Mouse (Mus musculus) midbrain, postnatal 0 days (tissue): ENCODE measurements around the gene Eif4g3. TPM values are rescaled to one million over a fixed set of nuclear protein-coding genes. Genes with fewer than 3 reads are reported as not detected.
"Not testable (repeated sequence)": the region's sequence is repeated elsewhere in the genome, so short reads cannot be mapped to it uniquely, and the experiment has no call there.

ENCODE experiments used
- ATAC-seq: fragments of 200-750 bp; cut with Nextera tagmentation; 2 replicates; pipeline ENCODE4 v1.8.0; 2017; ENCODE audit warnings: moderate number of reproducible peaks, mild to moderate bottlenecking, moderate TSS enrichment, moderate library complexity; ENCODE audit not compliant: low FRiP score
- DNase-seq: peaks from one replicate; pipeline ENCODE4 v3.0.0-alpha.2; 2015; ENCODE audit warnings: low spot score
- H3K27ac ChIP-seq: fragments of 300-500 bp; sonication (generic); 2 replicates; pipeline ENCODE4 v1.5.1; 2014; ENCODE audit warnings: low read depth, mild to moderate bottlenecking, low read length, mixed read lengths
- H3K27me3 ChIP-seq: fragments of 300-500 bp; sonication (generic); 2 replicates; pipeline ENCODE4 v1.6.1; 2014; ENCODE audit warnings: low read length, control low read depth, mixed read lengths; ENCODE audit not compliant: insufficient read depth
- H3K36me3 ChIP-seq: fragments of 300-500 bp; sonication (generic); 2 replicates; pipeline ENCODE4 v1.6.1; 2014; ENCODE audit warnings: low read length, control low read depth, mixed read lengths; ENCODE audit not compliant: insufficient read depth
- H3K4me1 ChIP-seq: fragments of 300-500 bp; sonication (generic); 2 replicates; pipeline ENCODE4 v1.6.1; 2014; ENCODE audit warnings: mild to moderate bottlenecking, control low read depth, antibody characterized with exemption, low read length, mixed read lengths; ENCODE audit not compliant: insufficient read depth
- H3K4me2 ChIP-seq: fragments of 300-500 bp; sonication (generic); 2 replicates; pipeline ENCODE4 v1.6.1; 2014; ENCODE audit warnings: low read depth, mild to moderate bottlenecking, low read length, mixed read lengths; ENCODE audit not compliant: poor library complexity, severe bottlenecking
- H3K4me3 ChIP-seq: fragments of 300-500 bp; sonication (generic); 2 replicates; pipeline ENCODE4 v1.5.1; 2014; ENCODE audit warnings: low read depth, mild to moderate bottlenecking, low read length, moderate library complexity
- H3K9ac ChIP-seq: fragments of 300-500 bp; sonication (generic); replicated peaks from 2 replicates; pipeline ENCODE4 v1.6.1; 2014; ENCODE audit warnings: mild to moderate bottlenecking, low read length, moderate library complexity, mixed read lengths; ENCODE audit not compliant: poor library complexity, severe bottlenecking
- H3K9me3 ChIP-seq: fragments of 300-500 bp; sonication (generic); 2 replicates; pipeline ENCODE4 v1.6.1; 2016; ENCODE audit warnings: low read length, control low read depth
- CTCF ChIP-seq: IDR thresholded peaks from 2 replicates; pipeline ENCODE4 v1.5.1; 2016; ENCODE audit warnings: antibody characterized with exemption, mild to moderate bottlenecking
- WGBS: fragments of 180-500 bp; shearing (Covaris S2); extraction: QIAGEN DNeasy Blood & Tissue Kit; methylation state at CpG from one replicate; pipeline ENCODE4 v1.1.7; 2014; 5-methylcytosine and 5-hydroxymethylcytosine counted together
- polyA plus RNA-seq: library from polyadenylated mRNA; unstranded; fragments of >200 nt; fragmentation: Nextera tagmentation; extraction: Ambion mirVana; gene quantifications from 2 replicates; pipeline ENCODE4 v1.2.1, GENCODE M21; 2015
- total RNA-seq: library from RNA; depleted of rRNA; stranded (reverse); fragments of >200 nt; gene quantifications from 2 replicates; pipeline ENCODE4 v1.2.3, GENCODE M21; 2014

Eif4g3 gene
- total and polyA plus RNA-seq, 2 experiments from 2014 or later, result 42.4 to 92.2 TPM

GRCm38 (mm10) chr4:137963881-137964584 lies 28.8 kb upstream of the Eif4g3 start:
- Histone ChIP-seq H3K9me3 (peaks cover 4% of the 10 kb centered on the region; the same call in 1 of the 2 replicates), H3K4me1 (no peaks in the 10 kb centered on the region), H3K4me2 (no peak overlapping the region), H3K4me3 (no peak overlapping the region), H3K27ac (no peak overlapping the region), H3K27me3 (no peaks in the 10 kb centered on the region), H3K36me3 (peaks cover 46% of the 10 kb centered on the region), H3K9ac (no peak overlapping the region)
- TF ChIP-seq CTCF, result peak; percentile 82
- WGBS, result 59% methylated on average over 9 of the region's 9 CpGs
- DNase-seq (peak; percentile 87), ATAC-seq (peak; percentile 66; the same call in 1 of the 2 replicates)

DNA sequence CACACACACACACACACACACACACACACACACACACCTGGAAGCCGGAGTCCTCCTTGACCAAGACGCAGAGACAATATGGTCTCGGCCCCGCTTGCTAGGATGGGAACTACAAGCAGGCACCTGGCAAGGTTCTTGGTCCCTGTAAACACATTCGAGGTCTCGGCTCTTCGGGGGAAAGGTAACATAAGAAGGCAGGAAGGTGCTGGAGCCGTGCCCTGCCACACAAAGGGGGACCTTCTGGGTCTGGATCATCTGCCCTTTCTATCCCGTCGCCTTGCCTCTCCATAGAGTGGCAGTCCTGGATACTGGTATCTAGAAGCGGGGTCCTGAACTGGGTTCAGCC lies 28.3 kb upstream of the Eif4g3 start:
- TF ChIP-seq CTCF, result no peak
- Histone ChIP-seq H3K27me3 (no peaks in the 10 kb centered on the region), H3K27ac (no peak overlapping the region), H3K9ac (no peak overlapping the region), H3K36me3 (peaks cover 40% of the 10 kb centered on the region), H3K9me3 (peaks cover 2% of the 10 kb centered on the region; the same call in 1 of the 2 replicates), H3K4me1 (no peaks in the 10 kb centered on the region), H3K4me2 (no peak overlapping the region), H3K4me3 (no peak overlapping the region)
- no peak for DNase-seq
- ATAC-seq, result no peak
- WGBS, result 93% methylated on average over 11 of the region's 11 CpGs

DNA sequence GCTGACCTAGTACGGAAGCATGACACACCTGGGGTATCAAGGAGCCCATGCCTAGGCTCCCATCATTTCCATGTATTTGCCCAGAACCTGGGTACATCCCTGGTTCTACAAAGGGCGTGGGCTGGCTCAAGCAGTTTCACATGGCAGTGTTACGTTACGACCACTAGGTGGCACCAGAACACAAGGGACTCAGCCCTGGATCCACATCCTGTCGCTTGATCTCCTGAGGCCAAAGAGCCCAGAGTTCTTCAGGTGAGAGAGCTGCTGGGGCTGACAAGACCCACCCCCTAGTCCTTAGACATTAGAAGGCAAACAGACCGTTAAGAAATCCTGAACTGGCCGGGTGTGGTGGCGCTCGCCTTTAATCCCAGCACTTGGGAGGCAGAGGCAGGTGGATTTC lies 24.6 kb upstream of the Eif4g3 start:
- Histone ChIP-seq H3K4me2 (no peak overlapping the region), H3K4me1 (no peaks in the 10 kb centered on the region), H3K9ac (no peak overlapping the region), H3K27me3 (no peaks in the 10 kb centered on the region), H3K27ac (no peak overlapping the region), H3K4me3 (no peak overlapping the region), H3K9me3 (no peaks in the 10 kb centered on the region), H3K36me3 (peaks cover 12% of the 10 kb centered on the region)
- peak; percentile 88 for DNase-seq
- WGBS, result 6% methylated on average over 9 of the region's 9 CpGs
- TF ChIP-seq CTCF, result peak; percentile 99
- 0 out of 2 replicates have a peak, but pooled peaks have one; percentile 25 for ATAC-seq

- not testable (repeated sequence) for H3K27me3 ChIP-seq, DNase-seq, H3K36me3 ChIP-seq, H3K9me3 ChIP-seq, H3K4me1 ChIP-seq, H3K9ac ChIP-seq, H3K27ac ChIP-seq, H3K4me2 ChIP-seq, H3K4me3 ChIP-seq
- no CpG with 5 or more reads among the region's 11 CpGs for whole genome bisulfite sequencing
- ATAC-seq, result peak; percentile 59
Measured at GRCm38 (mm10) chr4:137970623-137971199, 22.1 kb upstream of the Eif4g3 start.

GRCm38 (mm10) chr4:137974856-137975432 lies 17.9 kb upstream of the Eif4g3 start:
- H3K27me3 ChIP-seq, DNase-seq, H3K4me3 ChIP-seq, H3K9ac ChIP-seq, H3K36me3 ChIP-seq, H3K9me3 ChIP-seq, H3K27ac ChIP-seq, H3K4me1 ChIP-seq, H3K4me2 ChIP-seq: not testable (repeated sequence)
- peak; percentile 27; the same call in 1 of the 2 replicates for ATAC-seq
- no CpG with 5 or more reads among the region's 11 CpGs for WGBS

GRCm38 (mm10) chr4:137979066-137979644 lies 13.7 kb upstream of the Eif4g3 start:
- not testable (repeated sequence) for H3K4me2 ChIP-seq, H3K4me1 ChIP-seq, H3K27me3 ChIP-seq, H3K36me3 ChIP-seq, H3K9me3 ChIP-seq, H3K4me3 ChIP-seq, H3K27ac ChIP-seq, DNase-seq, H3K9ac ChIP-seq
- WGBS, result no CpG with 5 or more reads among the region's 11 CpGs
- ATAC-seq, result peak; percentile 52; the same call in 1 of the 2 replicates
